Mouse (Mus musculus) gastrocnemius, postnatal 36 days (tissue): ENCODE results near the gene Rab5b. TPM values are rescaled to one million over a fixed set of nuclear protein-coding genes. Genes with fewer than 3 reads are reported as not detected.
A peak's percentile ranks its signal among the peaks of the same experiment; 100 is the strongest.
"Not testable (repeated sequence)": the region's sequence is repeated elsewhere in the genome, so short reads cannot be mapped to it uniquely, and the experiment has no call there.

ENCODE experiments used
- DNase-seq, 2 experiments: peaks; one replicate each; pipeline ENCODE4 v3.0.0; 2022
- intact Hi-C: fragments of 180-260 bp; cut with DNase I; formaldehyde crosslinking; loops from one replicate; pipeline ENCODE4 v1.15.1; 2025
- long read RNA-seq, 2 experiments: library from polyadenylated mRNA; stranded (forward); transcript quantifications; one replicate each; pipeline ENCODE4 v2.0.0; 2021
- total RNA-seq, 2 experiments: library from RNA; stranded (reverse); gene quantifications; 2 replicates each; pipeline ENCODE4 v1.2.3; 2021

Rab5b gene
- total RNA-seq = 10 to 100 TPM; 80.4 to 90.1 TPM
- long read RNA-seq, experiment 1, transcript Rab5b-201 (6 exons, 3,180 nt) = major isoform, 14 of 30 reads
- long read RNA-seq, experiment 1, partial matches to known transcripts = 0 of 30 reads
- long read RNA-seq, experiment 1, other reads (novel, unspliced or antisense) = 16 of 30 reads
- long read RNA-seq, experiment 2, transcript Rab5b-201 (6 exons, 3,180 nt) = major isoform, 16 of 34 reads
- long read RNA-seq, experiment 2, partial matches to known transcripts = 0 of 34 reads
- long read RNA-seq, experiment 2, other reads (novel, unspliced or antisense) = 18 of 34 reads

- intact Hi-C loops = no loop called here
- peak; percentile 97 to 99 for DNase-seq
Observed at GRCm38 (mm10) chr10:128695992-128696807, at the start of gene Rab5b. TSS of gene Rab5b (minus strand) at chr10:128696264.

GRCm38 (mm10) chr10:128744680-128745601 lies 48.9 kb upstream of the Rab5b start, which contains the start of gene Dgka:
TSS of gene Dgka (minus strand) at chr10:128744855.
- intact Hi-C loops = loop anchor here (5.0 kb wide), 1 partner anchor 43 kb away; the partner anchor contains the start of gene Pmel
- DNase-seq = no peak

GRCm38 (mm10) chr10:128744211-128744610 lies 48.1 kb upstream of the Rab5b start:
- DNase-seq = no peak
- intact Hi-C loops = loop anchor here (5.0 kb wide), 1 partner anchor 42 kb away; the partner anchor contains the start of gene Pmel

DNA sequence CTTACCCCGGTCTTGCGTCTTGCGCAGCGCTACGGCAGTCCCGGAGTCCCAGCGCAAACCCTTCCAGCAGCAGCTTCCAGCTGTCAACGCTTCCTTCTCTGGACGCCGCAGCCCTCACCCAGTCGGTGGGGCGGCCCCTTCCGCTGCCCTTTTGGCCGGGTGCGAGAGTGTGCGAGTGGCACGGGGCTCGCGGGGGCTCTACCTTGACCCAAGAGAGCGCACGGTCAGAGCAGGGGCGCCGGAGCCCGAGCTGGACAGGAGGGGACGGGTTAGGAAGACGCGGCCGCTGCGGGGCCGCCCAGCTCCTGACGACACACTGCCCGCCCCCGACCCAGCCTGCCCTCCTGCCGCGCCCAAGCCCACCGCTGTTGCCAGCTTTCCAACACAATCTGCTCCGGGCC lies 47.7 kb upstream of the Rab5b start:
- DNase-seq = peak; percentile 57 to 68
- intact Hi-C loops = loop anchor here (5.0 kb wide), 1 partner anchor 41 kb away; the partner anchor contains the start of gene Pmel

DNA sequence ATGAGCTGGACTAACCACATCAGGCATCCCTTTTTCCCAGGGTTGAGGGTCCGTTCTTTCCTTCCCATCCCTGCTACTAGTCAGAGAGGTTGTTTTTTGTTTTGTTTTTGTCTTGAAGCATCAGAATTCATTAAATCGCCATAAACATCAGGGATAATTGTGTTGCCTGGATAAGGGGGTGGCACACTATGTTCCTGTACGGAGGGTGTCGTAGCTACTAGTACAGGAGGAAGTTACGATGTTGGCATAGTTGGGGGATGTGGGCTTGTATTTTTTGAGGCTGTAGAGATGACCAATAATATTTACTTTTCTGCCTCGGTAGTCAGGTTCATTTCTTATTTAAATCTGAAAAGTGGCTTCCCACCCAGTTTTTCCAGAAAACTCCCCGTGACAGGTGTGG lies 47.2 kb upstream of the Rab5b start:
- intact Hi-C loops = loop anchor here (5.0 kb wide), 1 partner anchor 41 kb away; the partner anchor contains the start of gene Pmel
- DNase-seq = no peak

DNA sequence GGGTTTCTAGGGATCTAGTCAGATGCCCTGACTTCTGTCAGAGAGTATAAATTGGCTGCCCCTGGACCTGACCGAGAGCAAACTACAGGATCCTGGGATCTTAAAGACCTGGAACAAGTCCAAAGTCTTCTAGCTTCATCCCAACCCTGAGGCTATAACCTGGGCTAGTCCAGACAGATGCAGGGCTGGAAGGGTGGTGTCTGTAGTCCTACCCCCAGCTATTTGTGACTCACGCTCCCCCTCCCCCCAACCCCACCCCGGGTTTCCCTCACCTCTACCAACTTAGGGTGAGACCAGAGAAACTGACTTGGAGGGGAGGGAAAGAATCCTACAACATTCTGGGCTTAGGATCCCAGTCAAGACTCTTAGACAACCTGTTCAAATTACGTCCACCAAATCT lies 46.6 kb upstream of the Rab5b start:
- DNase-seq = no peak
- intact Hi-C loops = loop anchor here (5.0 kb wide), 1 partner anchor 40 kb away; the partner anchor contains the start of gene Pmel

- intact Hi-C loops = loop anchor here (5.0 kb wide), 1 partner anchor 38 kb away; the partner anchor contains the start of gene Pmel
- no peak for DNase-seq
Observed at GRCm38 (mm10) chr10:128740296-128740695, 44.2 kb upstream of the Rab5b start.

DNA sequence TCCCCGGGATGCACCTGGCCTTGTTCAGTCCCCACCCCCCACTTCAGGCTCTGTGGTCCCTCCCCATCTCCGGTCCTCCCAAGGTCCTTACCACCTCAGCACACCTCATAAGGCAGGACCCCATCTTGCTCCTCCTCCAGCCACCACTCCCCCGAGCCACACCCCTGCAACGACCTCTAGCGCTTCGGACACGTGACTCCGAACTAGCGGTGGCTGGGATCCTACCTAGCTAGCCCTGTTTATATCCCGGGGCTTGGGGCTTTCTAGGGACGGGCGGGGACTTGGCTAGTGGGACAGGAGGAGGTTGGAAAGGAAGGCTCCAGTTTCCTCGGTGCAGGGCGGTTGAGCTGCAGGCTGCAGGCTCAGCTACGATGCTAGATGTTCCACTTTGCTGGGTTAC lies 41.4 kb upstream of the Rab5b start:
- DNase-seq = no peak
- intact Hi-C loops = loop anchor here (5.0 kb wide), 1 partner anchor 90 kb away; no protein-coding TSS in a partner anchor

GRCm38 (mm10) chr10:128731992-128732391 lies 35.9 kb upstream of the Rab5b start:
- DNase-seq = no peak
- intact Hi-C loops = loop anchor here (2.0 kb wide), 1 partner anchor 163 kb away; no protein-coding TSS in a partner anchor

DNA sequence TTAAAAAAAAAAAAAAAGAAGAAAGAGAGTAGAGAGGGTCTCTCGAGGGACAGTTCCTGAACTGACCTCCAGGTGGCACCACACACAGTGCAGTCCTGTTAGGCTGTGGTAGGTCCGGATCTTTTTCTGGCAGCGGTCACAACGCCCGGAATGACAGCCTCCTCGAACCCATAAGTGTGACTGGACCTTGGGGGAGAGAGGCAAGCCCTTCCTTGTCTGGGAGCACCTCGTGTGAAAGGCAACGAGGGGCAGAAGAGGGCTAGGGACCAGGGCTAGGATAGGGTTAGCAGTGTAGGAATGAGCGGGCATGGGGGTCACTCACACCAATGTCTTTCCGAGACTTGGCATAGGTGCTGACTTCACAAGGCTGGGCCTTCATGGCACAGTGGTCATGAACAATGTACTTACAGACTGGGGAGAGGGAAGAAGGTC lies 35.0 kb upstream of the Rab5b start:
- DNase-seq = peak; percentile 58 to 74
- intact Hi-C loops = loop anchor here (2.0 kb wide), 1 partner anchor 164 kb away; no protein-coding TSS in a partner anchor

DNA sequence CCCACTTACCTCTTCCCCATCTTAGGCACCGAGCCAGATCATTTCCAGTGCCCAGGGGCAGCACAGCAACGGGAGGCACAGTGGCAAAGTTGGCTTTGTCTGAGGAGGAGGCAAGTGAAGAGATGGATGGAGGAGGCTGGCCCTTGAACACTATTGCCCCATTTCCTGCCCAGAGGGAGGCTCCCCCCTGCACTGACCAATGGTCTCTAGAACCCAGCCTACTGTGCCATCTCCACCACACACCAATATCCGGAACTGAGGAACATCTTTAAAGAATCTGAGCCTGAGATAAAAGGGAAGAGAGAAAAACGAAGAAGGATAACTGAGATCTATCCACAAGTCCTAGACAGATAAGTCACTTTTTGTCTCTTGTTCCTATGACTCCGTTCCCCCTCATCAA lies 32.0 kb upstream of the Rab5b start:
- intact Hi-C loops = no loop called here
- no peak for DNase-seq

DNA sequence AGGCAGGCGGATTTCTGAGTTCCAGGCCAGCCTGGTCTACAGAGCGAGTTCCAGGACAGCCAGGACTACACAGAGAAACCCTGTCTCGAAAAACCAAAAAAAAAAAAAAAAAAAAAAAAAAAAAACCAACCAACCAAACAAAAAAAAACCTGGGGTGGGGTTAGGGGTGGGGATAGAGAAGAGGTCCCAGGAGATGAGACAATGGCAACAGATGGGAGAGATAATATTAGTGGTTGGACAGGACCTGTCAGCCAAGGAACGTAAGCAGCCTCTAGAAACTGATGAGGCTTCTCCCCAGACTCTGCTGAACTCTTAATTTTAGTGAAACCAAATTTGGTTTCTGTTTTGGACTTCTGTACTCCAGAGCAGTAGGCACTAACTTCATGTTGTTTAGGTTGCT lies 29.4 kb upstream of the Rab5b start:
- DNase-seq, intact Hi-C loops: not testable (repeated sequence)

DNA sequence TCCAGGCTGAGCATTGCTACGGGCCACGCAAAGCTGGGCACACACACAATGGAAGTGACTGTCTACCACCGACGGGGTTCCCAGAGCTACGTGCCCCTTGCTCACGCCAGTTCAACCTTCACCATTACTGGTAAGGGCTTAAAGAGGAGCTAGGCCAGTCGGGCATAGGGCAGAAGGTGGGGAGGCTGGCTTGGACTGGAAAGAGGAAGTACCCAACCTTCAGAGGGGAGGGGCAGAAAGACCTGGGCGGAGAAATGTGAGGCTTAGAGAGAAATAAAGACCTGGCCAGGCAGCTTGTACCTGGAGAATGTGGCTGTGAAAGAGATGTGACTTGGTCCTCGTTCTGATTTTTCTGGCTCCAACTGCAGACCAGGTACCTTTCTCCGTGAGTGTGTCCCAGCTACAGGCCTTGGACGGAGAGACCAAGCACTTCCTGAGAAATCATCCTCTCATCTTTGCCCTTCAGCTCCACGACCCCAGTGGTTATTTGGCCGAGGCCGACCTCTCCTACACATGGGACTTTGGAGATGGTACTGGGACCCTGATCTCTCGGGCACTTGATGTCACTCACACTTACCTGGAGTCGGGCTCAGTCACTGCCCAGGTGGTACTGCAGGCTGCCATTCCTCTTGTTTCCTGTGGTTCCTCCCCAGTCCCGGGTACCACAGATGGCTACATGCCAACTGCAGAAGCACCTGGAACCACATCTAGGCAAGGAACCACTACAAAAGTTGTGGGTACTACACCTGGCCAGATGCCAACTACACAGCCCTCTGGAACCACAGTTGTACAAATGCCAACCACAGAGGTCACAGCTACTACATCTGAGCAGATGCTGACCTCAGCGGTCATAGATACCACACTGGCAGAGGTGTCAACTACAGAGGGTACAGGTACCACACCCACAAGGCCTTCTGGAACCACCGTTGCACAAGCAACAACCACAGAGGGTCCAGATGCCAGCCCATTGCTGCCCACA lies 19.8 kb upstream of the Rab5b start:
- no peak for DNase-seq
- intact Hi-C loops = no loop called here

DNA sequence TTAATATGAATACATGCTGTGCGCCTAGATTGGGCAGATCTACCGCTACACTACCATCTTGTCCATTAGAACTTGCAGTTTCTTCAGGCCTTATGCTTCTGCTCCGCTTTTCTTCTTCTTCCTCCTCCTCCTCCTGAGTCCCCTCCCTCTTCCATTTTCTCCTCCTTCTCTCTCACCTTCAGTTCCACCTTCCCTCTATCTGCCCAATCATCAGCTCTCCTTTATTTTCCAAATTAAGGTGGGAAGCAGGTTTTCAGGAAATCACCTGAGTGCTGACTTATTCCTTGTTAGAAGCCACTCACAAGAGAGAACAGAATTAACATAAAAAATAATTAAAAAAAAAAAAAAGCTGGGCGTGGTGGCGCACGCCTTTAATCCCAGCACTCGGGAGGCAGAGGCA lies 15.3 kb upstream of the Rab5b start:
- intact Hi-C loops, DNase-seq: not testable (repeated sequence)

GRCm38 (mm10) chr10:128705317-128705693 lies 9.2 kb upstream of the Rab5b start:
- intact Hi-C loops = no loop called here
- DNase-seq = no peak

DNA sequence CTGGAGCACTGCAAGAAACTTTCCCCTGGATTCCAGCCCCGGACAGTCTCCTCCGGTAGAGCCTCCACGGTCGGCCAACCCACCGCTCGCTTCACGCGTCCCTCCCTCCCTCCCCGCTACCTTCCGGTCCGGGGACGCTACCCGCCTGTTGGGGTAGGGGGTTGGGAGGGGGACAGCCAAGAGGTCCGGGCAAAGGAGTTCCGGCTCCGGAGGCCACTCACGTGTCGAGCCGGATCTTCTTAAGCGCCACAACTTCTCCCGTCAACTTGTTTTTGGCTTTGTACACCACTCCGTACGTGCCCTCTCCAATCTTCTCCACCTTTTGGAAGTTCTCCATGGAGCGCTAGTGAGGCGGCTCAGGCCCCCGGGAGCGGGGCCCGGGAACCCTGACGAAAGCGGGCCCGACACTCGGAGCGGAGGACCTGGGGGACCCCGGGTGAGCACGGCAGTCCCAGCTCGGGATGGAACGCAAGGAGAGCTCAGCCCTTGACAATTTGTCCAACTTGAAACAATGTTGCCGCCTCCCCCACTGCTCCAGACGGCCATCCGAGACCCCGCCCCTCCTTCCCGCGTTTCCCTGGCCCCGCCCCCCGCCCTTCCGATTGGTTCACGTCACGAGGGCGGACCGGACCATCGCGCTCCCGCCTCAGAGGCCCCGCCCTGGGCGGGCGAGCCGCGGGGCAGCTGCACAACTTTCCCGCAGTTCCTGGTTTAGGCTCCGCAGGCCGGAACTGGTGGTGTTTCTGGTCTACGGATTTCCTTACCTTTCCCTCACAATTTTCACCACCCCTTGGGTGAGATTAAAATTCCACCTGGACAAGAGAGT lies 8.6 kb upstream of the Rab5b start, which contains the start of gene Cdk2:
Cdk2 (minus strand) TSS at position 541 of the 826 bp plus-strand sequence.
- peak; percentile 89 to 92 for DNase-seq
- intact Hi-C loops = loop anchor here (5.0 kb wide), 1 partner anchor 38 kb away; the partner anchor contains the start of gene Dgka

GRCm38 (mm10) chr10:128703895-128704294 lies 7.8 kb upstream of the Rab5b start, which contains the start of gene Pmel:
TSS of gene Pmel (plus strand) at chr10:128704195.
- intact Hi-C loops = loop anchor here (5.0 kb wide), 1 partner anchor 38 kb away; the partner anchor contains the start of gene Dgka
- DNase-seq = no peak
